Mouse (Mus musculus): ENCODE measurements around the gene Atp5f1. TPM values are rescaled to one million over a fixed set of nuclear protein-coding genes. Genes with fewer than 3 reads are reported as not detected.

Atp5f1 gene
- polyA plus RNA-seq, 1 experiment from 2014 or later: 575 TPM

DNA sequence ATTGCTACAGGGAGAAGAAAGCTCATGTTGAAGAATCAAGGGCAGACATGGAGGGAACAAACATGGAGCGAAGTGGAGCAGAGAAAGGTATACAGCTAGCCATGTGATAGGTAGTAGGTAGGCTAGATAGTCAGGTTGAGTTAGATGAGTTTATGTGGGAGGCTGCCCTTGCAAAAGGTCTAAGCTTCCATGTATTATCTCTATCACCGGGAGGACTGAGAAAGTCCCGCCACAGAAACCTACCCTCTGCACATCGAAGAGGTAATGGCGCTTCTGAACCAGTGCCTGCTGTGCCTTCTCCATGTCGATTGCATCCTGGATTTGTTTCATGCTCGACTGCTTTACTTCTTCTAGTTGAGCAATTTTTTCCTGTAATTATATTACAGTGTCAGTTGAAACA lies 8.6 kb downstream of the Atp5f1 start:
- no peak overlapping the region for H3K27ac ChIP-seq (replicated peaks; ENCODE audit: low read depth, low read length)
- H3K36me3 ChIP-seq (replicated peaks; ENCODE audit: control insufficient read depth, insufficient read depth, low read depth, low read length): peaks cover 6% of the 10 kb centered on the region; the same call in 1 of the 2 replicates
- no peak overlapping the region for H3K4me2 ChIP-seq (ENCODE audit: low read depth, low read length)
- no peak overlapping the region for H3K4me3 ChIP-seq (ENCODE audit: low read depth, low read length)
- no peak overlapping the region for H3K9ac ChIP-seq (replicated peaks; ENCODE audit: low read length)
- H3K9me3 ChIP-seq (replicated peaks; ENCODE audit: control insufficient read depth, low read length): no peaks in the 10 kb centered on the region
- no peaks in the 10 kb centered on the region for H3K27me3 ChIP-seq (ENCODE audit: control insufficient read depth, insufficient read depth, low read length)
- DNase-seq (ENCODE audit: low spot score) (no peak), ATAC-seq (replicated peaks; ENCODE audit: insufficient number of reproducible peaks, low FRiP score, low TSS enrichment, low read depth) (no peak)
- WGBS: 96% methylated on average over 7 of the region's 7 CpGs
- no peaks in the 10 kb centered on the region for H3K4me1 ChIP-seq (ENCODE audit: control insufficient read depth, insufficient read depth, low read length)

- Histone ChIP-seq H3K4me1 (ENCODE audit: control insufficient read depth, insufficient read depth, low read length) (no peaks in the 10 kb centered on the region), H3K4me3 (ENCODE audit: low read depth, low read length) (no peak overlapping the region), H3K9ac (replicated peaks; ENCODE audit: low read length) (no peak overlapping the region), H3K27ac (replicated peaks; ENCODE audit: low read depth, low read length) (no peak overlapping the region), H3K36me3 (replicated peaks; ENCODE audit: control insufficient read depth, insufficient read depth, low read depth, low read length) (no peaks in the 10 kb centered on the region; the same call in 1 of the 2 replicates), H3K27me3 (ENCODE audit: control insufficient read depth, insufficient read depth, low read length) (no peaks in the 10 kb centered on the region), H3K4me2 (ENCODE audit: low read depth, low read length) (no peak overlapping the region), H3K9me3 (replicated peaks; ENCODE audit: control insufficient read depth, low read length) (no peaks in the 10 kb centered on the region)
- WGBS: 93% methylated on average over 4 of the region's 4 CpGs
- DNase-seq (ENCODE audit: low spot score) (no peak), ATAC-seq (replicated peaks; ENCODE audit: insufficient number of reproducible peaks, low FRiP score, low TSS enrichment, low read depth) (no peak)
These were observed 23.8 kb downstream of the Atp5f1 start for GRCm38 (mm10) chr3:105936111-105936510.

GRCm38 (mm10) chr3:105935033-105935432 lies 24.9 kb downstream of the Atp5f1 start:
- no peak overlapping the region for H3K4me2 ChIP-seq (ENCODE audit: low read depth, low read length)
- H3K4me3 ChIP-seq (ENCODE audit: low read depth, low read length): no peak overlapping the region
- no peak overlapping the region for H3K9ac ChIP-seq (replicated peaks; ENCODE audit: low read length)
- no peak overlapping the region for H3K27ac ChIP-seq (replicated peaks; ENCODE audit: low read depth, low read length)
- no peaks in the 10 kb centered on the region for H3K9me3 ChIP-seq (replicated peaks; ENCODE audit: control insufficient read depth, low read length)
- H3K27me3 ChIP-seq (ENCODE audit: control insufficient read depth, insufficient read depth, low read length): no peaks in the 10 kb centered on the region
- H3K36me3 ChIP-seq (replicated peaks; ENCODE audit: control insufficient read depth, insufficient read depth, low read depth, low read length): no peaks in the 10 kb centered on the region
- H3K4me1 ChIP-seq (ENCODE audit: control insufficient read depth, insufficient read depth, low read length): no peaks in the 10 kb centered on the region
- ATAC-seq (replicated peaks; ENCODE audit: insufficient number of reproducible peaks, low FRiP score, low TSS enrichment, low read depth) (no peak), DNase-seq (ENCODE audit: low spot score) (no peak)
- WGBS: 94% methylated on average over 5 of the region's 5 CpGs

DNA sequence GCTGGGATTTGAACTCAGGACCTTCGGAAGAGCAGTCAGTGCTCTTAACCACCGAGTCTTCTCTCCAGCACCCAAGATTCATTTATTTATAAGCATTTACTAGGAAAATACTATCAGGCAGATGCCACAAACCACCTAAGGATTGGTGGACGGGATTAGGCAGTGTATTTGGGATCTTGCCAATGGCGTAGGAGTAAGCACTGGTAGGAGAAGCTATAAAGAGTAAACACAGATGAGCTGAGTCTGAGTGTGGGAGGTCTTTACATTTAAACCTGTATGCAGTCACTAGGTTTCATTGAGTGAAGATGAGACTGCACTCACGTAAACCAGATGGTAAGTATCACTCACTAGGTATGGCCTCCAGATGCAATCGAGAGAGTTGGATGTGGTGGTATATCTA lies 26.0 kb downstream of the Atp5f1 start:
- H3K9me3 ChIP-seq (replicated peaks; ENCODE audit: control insufficient read depth, low read length): no peaks in the 10 kb centered on the region
- no peak overlapping the region for H3K4me2 ChIP-seq (ENCODE audit: low read depth, low read length)
- ATAC-seq (replicated peaks; ENCODE audit: insufficient number of reproducible peaks, low FRiP score, low TSS enrichment, low read depth): no peak
- no peak overlapping the region for H3K4me3 ChIP-seq (ENCODE audit: low read depth, low read length)
- H3K36me3 ChIP-seq (replicated peaks; ENCODE audit: control insufficient read depth, insufficient read depth, low read depth, low read length): no peaks in the 10 kb centered on the region
- no peaks in the 10 kb centered on the region for H3K27me3 ChIP-seq (ENCODE audit: control insufficient read depth, insufficient read depth, low read length)
- DNase-seq (ENCODE audit: low spot score): no peak
- 92% methylated on average over 6 of the region's 6 CpGs for WGBS
- no peak overlapping the region for H3K9ac ChIP-seq (replicated peaks; ENCODE audit: low read length)
- no peaks in the 10 kb centered on the region for H3K4me1 ChIP-seq (ENCODE audit: control insufficient read depth, insufficient read depth, low read length)
- H3K27ac ChIP-seq (replicated peaks; ENCODE audit: low read depth, low read length): no peak overlapping the region

DNA sequence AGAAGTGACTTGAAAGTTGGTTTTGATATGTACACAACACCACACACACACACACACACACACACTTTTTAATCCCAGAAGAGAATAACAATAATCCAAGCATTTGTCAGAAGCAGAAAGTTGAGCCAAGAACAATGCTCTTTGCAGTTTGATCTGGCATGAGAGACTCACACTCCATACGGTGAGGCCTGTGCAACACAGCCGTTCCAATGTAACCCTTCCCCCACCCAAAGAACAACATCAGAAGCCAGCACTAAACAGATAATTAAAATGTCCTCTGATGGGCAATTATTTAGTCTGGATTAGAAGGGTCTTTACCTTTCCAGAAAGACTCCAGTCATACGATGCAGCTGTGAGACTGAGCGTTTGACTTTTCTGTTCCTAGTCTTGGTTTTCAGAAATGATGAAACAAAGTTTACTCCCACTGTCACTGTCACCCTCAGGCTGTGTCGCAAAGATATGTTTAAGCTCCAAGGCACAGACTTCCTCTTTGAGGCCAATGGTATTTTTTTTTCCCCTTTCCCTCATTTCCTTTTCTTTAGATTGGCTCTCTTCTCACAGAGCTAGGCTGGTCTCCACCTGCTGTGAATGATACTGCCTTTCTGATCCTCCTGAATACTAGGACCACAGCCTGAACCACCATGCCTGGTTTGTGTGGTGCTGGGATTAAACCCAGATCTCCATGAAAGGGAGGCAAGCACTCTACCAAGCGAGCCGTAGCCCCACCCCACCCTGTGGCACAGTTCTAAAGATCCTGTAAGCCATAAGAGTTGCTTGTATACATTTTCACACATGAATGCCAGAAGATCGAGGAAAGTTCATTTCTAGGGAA lies 27.4 kb downstream of the Atp5f1 start, which contains the start of gene I830077J02Rik:
Gene I830077J02Rik, minus strand, starts transcription at position 425 of the 832 bp plus-strand sequence.
- ATAC-seq (replicated peaks; ENCODE audit: insufficient number of reproducible peaks, low FRiP score, low TSS enrichment, low read depth) (no peak; the same call in 1 of the 2 replicates), DNase-seq (ENCODE audit: low spot score) (no peak)
- no peak within 1 kb of the TSS for H3K27ac ChIP-seq (replicated peaks; ENCODE audit: low read depth, low read length)
- no peaks in the 10 kb centered on the region for H3K4me1 ChIP-seq (ENCODE audit: control insufficient read depth, insufficient read depth, low read length)
- no peak within 1 kb of the TSS for H3K4me2 ChIP-seq (ENCODE audit: low read depth, low read length)
- no peaks in the 10 kb centered on the region for H3K27me3 ChIP-seq (ENCODE audit: control insufficient read depth, insufficient read depth, low read length)
- H3K9me3 ChIP-seq (replicated peaks; ENCODE audit: control insufficient read depth, low read length): no peaks in the 10 kb centered on the region
- no peaks in the 10 kb centered on the region for H3K36me3 ChIP-seq (replicated peaks; ENCODE audit: control insufficient read depth, insufficient read depth, low read depth, low read length)
- H3K4me3 ChIP-seq (ENCODE audit: low read depth, low read length): no peak within 1 kb of the TSS
- H3K9ac ChIP-seq (replicated peaks; ENCODE audit: low read length): no peak within 1 kb of the TSS
- WGBS: 88% methylated on average over 8 of the region's 8 CpGs

GRCm38 (mm10) chr3:105931095-105931494 lies 28.8 kb downstream of the Atp5f1 start:
- Histone ChIP-seq H3K4me2 (ENCODE audit: low read depth, low read length) (no peak overlapping the region), H3K9ac (replicated peaks; ENCODE audit: low read length) (no peak overlapping the region), H3K4me1 (ENCODE audit: control insufficient read depth, insufficient read depth, low read length) (no peaks in the 10 kb centered on the region), H3K27me3 (ENCODE audit: control insufficient read depth, insufficient read depth, low read length) (no peaks in the 10 kb centered on the region), H3K4me3 (ENCODE audit: low read depth, low read length) (no peak overlapping the region), H3K27ac (replicated peaks; ENCODE audit: low read depth, low read length) (no peak overlapping the region), H3K9me3 (replicated peaks; ENCODE audit: control insufficient read depth, low read length) (no peaks in the 10 kb centered on the region), H3K36me3 (replicated peaks; ENCODE audit: control insufficient read depth, insufficient read depth, low read depth, low read length) (no peaks in the 10 kb centered on the region)
- DNase-seq (ENCODE audit: low spot score) (no peak), ATAC-seq (replicated peaks; ENCODE audit: insufficient number of reproducible peaks, low FRiP score, low TSS enrichment, low read depth) (no peak)
- WGBS: 92% methylated on average over 2 of the region's 2 CpGs

GRCm38 (mm10) chr3:105929821-105930220 lies 30.1 kb downstream of the Atp5f1 start:
- 85% methylated on average over 7 of the region's 7 CpGs for WGBS
- Histone ChIP-seq H3K9me3 (replicated peaks; ENCODE audit: control insufficient read depth, low read length) (no peaks in the 10 kb centered on the region), H3K4me1 (ENCODE audit: control insufficient read depth, insufficient read depth, low read length) (no peaks in the 10 kb centered on the region), H3K4me2 (ENCODE audit: low read depth, low read length) (no peak overlapping the region), H3K27me3 (ENCODE audit: control insufficient read depth, insufficient read depth, low read length) (no peaks in the 10 kb centered on the region), H3K9ac (replicated peaks; ENCODE audit: low read length) (no peak overlapping the region), H3K4me3 (ENCODE audit: low read depth, low read length) (no peak overlapping the region), H3K36me3 (replicated peaks; ENCODE audit: control insufficient read depth, insufficient read depth, low read depth, low read length) (no peaks in the 10 kb centered on the region), H3K27ac (replicated peaks; ENCODE audit: low read depth, low read length) (no peak overlapping the region; the same call in 1 of the 2 replicates)
- ATAC-seq (replicated peaks; ENCODE audit: insufficient number of reproducible peaks, low FRiP score, low TSS enrichment, low read depth) (no peak), DNase-seq (ENCODE audit: low spot score) (no peak)

GRCm38 (mm10) chr3:105928781-105929180 lies 31.1 kb downstream of the Atp5f1 start:
- ATAC-seq (replicated peaks; ENCODE audit: insufficient number of reproducible peaks, low FRiP score, low TSS enrichment, low read depth): no peak
- Histone ChIP-seq H3K27me3 (ENCODE audit: control insufficient read depth, insufficient read depth, low read length) (no peaks in the 10 kb centered on the region), H3K9ac (replicated peaks; ENCODE audit: low read length) (no peak overlapping the region), H3K4me3 (ENCODE audit: low read depth, low read length) (no peak overlapping the region), H3K4me2 (ENCODE audit: low read depth, low read length) (no peak overlapping the region), H3K4me1 (ENCODE audit: control insufficient read depth, insufficient read depth, low read length) (no peaks in the 10 kb centered on the region), H3K36me3 (replicated peaks; ENCODE audit: control insufficient read depth, insufficient read depth, low read depth, low read length) (no peaks in the 10 kb centered on the region), H3K9me3 (replicated peaks; ENCODE audit: control insufficient read depth, low read length) (no peaks in the 10 kb centered on the region), H3K27ac (replicated peaks; ENCODE audit: low read depth, low read length) (no peak overlapping the region)
- DNase-seq (ENCODE audit: low spot score): no peak
- WGBS: 82% methylated on average over 6 of the region's 6 CpGs

Data from embryonic facial prominence, embryonic 11.5 days (tissue).